Mouse (Mus musculus) frontal cortex, postnatal 25 days (tissue): ENCODE results near the gene Ddc.

Experiments used
- DNase-seq, 2 experiments: peaks; one replicate each; pipeline ENCODE4 v3.0.0; 2022; ENCODE audit warnings: low spot score in 2 of 2

Ddc gene

DNA sequence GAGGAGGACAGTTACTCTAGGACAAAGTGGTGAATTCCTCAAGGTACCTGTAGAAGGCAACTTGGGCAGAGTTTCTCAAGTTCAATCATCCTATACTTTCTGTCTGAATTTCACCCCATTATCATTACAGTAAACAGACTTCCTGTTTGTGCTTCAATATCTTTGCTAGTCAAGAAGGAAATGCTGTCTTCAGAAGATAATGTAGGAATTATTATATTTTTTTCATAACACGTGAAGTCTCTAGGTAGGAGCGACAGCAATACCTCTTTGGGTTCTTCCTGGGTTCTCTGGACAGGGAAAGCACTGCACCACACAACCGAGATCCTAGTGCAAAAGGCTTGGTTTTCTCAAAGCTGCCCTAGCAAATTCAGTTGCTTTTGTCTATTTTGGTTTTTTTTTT is 21.6 kb downstream of the Ddc start:
- DNase-seq, result no peak

DNA sequence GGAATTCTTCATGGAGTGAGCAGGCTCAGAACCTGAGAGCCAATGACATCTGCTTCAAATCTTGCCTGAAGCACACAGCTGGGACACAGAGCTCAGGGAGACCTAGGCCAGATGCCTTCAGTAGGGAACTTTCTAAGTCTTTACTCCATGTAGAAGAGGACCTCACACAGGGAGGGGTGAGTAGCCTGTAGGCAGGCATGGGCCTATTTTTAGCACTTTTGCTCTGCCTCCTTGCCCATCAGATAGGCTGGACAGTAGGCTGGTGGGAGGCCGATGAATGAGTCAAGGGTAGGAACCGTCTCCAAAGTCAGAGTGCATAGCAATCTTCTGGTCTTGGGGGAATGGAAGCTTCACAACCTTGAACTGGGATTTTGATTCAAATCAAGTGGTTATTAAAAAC is 22.7 kb downstream of the Ddc start:
- DNase-seq, result no peak

DNA sequence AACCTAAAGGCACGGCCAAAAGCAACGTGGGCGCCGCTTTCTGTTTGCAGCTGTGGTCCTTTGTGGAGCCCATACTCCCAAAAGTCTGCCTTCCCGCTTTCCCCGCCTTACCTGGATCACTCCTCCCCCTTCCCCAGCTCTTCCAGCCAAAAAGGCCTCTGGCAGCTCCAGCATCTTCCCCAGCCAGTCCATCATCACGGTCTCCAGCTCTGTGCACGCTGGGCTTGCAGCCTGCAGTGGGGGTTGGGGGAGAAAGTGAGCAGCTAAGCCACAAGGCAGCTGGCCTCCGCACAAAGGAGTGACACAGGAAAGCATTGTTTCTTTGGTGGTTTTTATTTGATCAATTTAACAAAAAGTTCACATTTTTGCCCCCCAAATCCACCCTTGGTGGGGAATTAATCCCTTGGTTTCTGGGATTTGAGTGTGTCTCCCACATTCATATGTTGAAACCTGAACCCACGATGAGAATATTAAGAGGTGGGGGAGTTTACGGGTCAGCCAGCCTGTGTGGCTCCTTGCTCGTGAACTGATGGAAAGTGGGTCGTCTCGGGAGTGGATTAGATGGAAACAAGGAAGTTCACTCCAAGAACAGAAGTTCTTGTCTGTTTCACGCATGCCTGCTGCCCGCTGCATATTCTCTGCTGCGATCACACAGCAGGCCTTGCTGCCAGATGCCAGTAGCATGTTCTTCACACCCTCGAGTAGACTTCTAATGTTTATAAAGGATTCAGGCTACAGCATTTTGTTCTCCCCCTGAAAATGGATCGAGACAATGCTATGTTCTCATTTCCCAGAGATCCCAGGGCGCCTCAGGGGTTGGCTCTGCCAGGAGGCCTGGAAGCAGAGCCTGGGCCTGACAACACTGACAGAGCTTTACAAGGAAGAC is 24.7 kb downstream of the Ddc start:
- DNase-seq, result no peak

DNA sequence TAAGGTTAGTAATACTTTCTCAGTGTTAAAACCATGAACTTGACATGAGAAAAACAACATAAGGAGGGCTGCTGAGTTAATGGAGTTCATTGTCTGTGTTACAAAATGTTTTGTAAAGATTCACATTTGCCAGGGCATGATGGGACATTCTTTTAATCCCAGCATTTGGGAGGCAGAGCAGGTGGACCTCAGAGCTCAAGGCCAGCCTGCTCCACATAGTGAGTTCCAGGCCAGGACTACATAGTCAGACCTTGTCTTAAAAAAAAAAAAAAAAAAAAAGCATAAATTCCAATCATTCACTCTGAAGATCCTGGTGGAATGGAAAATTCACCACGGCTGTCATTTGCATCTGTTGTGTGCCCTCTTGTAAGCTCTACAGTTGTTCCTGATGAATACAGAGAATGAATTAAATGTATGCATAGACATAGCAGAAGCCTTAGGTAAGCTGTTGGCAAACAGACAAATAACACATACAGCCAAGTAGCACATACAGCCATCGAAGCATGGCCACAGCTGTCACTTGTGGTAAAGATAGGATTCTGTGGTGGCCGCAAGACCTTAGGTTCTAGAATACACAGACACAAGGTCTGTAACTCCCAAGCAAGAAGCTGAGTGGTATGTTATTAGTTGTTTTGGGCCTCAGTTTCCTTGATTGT is 25.7 kb downstream of the Ddc start:
- no peak for DNase-seq

DNA sequence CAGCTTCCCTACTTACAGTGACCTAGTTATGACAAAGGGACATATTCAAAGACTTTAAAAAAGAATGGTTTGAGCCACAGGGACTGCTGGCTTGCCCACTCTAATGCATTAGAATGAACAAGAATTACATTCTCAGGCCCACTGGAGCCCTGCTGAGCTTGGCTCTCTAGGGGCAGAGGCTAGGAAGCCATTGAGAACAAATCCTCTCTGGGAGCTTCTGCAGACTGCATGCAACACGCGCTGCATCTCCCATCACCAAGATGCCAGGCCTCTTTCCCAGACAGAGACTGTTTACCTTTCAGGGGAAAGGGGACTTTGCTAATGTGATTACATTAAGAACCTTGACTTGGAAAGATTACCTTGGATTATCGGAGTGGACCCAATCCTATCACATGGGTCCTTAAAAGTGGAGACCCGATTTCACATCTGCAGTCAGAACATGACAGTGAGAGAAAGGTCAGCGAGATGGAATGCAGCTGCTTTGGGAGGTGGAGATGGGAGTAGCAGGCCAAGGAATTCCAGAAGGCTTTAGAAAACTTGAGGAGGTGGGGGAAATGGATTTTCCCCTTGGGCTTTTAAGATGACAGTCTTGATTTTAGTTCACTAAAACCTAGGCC is 26.6 kb downstream of the Ddc start:
- no peak for DNase-seq

DNA sequence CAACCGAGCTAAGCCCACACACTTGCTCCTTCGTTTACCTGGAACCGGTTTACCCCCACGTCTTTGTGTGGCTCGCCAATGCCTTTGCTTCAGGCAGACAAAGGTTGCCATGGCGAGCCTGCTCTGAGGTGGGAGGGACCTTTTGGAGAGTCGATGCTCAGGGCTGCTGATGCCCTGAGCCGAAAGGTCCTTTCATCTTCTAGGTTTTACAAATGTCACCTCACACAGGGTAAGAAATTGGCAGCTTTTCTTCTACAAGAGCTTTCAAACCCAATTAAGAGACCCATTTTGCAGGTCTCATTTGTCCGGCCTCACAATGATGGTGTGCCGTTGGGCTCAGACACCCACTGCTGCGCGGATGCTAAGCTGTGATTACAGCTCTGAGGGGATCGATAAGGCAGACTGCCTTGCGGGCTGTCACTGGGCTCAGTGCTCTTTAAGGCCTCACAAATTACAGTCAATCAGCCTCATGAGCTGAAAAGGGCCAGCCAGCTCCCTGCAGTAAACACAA is 29.9 kb downstream of the Ddc start:
- DNase-seq, result no peak

DNA sequence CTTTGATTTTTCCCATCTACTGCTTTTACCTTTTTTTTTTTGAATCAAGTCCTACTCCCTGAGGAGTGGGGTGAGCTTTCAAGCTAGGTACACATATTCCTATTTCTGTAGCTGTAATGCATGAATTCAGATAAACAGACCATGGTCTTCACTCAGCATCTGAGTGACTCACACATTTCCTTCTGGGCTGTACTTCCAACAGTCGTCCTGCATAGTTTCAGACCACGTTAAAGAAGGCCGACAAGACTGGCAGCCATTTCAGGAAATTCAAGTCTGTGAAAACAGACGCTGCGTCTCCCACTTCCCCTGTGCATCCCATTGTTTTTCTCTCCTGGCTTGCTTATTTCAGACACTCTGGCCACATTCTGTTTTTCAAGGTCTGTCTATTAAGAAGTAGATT is 31.2 kb downstream of the Ddc start:
- DNase-seq, result no peak

DNA sequence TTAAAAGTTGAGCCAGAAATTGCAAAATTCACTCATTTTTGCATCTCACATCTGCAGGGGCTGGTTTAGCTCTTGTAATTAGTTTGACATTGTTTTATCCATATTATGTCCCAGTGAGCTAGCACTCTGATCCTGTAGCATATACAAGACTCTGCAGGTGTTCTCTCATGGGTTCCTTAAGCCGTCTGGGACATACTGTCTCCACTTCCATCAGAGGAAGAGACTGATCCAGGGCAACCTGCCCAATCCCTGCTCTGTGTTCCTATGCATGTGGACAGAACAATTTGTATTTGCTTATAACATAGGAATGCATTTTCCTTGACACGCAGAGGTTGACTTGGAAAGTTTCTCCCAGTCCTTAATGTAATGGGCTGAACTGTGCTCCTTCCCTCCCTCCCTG is 32.8 kb downstream of the Ddc start:
- DNase-seq, result no peak

DNA sequence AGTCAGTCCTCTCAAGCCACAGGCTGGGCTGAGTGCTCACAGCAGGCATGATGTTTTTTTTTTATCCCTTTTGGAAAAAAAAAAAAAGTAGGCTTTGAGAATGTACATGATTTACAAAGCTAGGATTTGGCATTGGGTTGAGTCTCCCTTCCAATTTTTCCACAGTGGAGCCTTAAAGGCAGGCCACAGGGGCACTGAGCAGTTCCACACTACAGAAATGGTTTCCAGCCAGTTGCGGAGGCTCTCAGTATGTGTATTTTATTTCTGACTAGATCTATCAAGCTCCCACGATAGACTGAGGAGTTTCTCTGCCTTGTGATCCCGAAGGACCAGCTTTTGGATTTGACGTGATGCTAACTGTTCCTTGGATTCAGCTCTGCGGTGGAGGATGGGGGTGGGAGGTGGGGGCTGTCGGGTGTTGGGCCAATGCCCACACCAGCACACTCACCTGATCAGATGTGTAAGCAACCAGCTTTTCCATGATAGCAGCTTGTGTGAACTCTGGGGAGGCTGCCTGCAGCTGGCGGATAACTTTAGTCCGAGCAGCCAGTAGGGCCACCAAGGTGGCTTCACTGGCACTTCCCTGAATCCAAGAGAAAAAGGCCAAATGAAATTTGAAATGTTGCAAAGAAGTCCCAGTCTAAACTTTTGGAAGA is 33.4 kb downstream of the Ddc start:
- no peak for DNase-seq

DNA sequence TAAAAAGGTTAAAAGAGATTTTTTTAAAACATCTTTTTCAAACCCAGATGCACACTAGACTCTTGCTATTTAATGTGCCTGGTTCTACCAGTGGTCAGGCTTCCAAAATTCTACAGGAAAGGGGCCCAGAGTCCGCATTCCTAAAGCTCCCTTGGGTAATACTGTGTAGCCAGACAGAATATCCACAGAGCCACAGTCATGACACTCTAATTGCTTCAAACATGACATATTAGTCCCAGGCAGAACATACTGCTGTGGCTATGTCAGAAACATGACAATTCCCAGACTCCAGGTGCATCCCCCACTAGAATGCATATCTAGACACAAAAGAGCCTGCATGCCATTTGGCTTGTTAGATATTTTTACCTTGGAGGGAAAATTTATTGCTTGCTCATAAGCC is 35.4 kb downstream of the Ddc start:
- no peak for DNase-seq

DNA sequence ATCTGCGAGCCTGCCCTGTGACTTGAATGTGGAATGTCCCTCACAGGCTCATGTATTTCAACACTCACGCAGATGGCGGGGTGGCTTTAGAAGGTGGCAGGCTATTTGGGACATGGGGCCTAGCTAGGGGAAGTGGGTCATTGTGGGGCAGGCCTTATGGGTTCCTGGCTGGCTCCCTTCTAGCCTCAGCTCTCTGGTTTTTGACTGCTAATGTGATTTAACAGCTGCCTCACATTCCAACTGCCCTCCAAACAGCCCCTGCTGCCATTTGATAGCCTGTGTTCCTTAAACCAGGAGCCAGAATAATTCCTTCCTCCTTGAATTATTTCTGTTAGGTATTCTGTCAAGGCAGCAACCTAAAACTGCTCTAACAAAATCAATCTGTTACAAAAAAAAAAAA is 41.0 kb downstream of the Ddc start:
- no peak for DNase-seq

DNA sequence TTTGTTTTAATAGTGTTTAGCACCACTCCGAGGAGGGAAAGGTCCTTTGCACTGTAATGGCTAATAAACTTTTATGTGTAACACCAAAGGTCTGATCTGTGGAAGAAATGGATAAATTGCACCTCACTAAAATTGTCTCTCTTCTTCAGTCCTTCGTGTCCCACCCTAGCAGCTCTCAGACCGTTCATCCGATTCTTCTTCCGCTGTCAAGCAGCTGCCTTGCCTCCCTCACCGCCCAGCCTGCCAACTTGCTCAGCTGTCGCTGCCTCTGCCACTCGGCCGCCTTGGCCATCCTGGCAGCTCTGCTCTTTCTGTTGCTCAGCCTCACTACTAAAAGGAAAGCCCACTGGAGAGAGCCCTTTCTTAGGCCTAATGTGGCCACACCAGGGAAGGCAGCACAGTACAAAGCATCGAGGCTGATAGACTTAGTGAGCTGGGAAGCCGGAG is 42.2 kb downstream of the Ddc start:
- no peak for DNase-seq

DNA sequence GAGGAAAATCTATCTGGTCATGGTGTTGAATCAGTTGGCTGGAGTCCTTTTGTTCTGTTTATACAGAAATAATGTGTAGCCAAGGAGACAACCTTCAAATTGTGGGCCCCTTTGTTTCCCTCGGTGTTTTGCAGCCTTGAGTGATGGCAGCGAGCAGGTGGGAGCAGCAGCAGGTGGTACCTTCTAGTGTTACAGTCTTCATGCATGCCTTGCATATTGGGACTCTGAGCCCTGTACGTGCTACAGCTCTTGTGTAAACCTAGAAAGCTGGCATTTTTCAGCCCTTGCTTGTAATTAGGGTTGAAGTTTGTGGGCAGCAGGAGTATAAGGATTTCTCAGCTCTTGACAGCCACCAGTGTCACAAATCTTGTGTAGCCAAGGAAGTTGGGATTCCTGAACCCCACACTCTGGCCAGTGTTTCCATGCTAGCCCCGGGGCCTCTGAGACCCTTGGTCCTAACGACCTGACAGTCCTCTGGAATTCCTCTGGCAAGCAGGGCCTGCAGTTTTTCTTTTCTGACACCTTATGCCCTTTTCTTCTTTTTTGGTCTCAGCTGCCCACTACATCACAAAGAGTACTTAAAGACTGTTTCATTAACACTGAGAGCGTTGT is 42.8 kb downstream of the Ddc start:
- no peak for DNase-seq

DNA sequence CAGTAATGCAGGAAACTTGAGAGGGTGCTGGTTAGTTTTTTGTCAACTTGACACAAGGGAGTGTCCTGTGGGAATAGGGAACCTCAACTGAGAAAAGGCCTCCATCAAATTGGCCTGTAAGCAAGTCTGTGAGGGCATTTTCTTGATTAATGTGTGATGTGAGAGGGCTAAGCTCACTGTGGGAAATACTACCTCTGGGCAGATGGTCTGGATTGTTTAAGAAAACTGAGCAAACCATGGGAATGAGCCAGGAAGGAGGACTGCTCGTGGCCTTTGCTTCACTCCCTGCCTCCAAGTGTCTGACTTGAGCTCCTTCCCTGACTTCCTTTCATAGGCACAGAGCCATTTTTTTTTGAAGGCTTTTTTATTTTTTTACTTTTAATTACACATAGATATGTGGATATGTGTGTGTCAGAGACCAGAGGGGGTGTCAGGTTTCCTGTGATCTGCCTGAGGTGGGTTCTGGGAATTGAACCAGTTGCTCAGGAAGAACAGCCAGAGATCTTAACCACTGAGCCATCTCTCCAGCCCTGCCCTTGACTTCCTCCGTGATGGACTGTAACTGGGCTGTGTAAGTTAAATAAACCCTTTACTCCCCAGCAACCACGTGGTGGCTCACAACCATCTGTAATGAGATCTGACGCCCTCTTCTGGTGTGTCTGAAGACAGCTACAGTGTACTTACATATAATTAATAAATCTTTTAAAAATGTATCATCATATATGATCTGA is 44.0 kb downstream of the Ddc start:
- no peak for DNase-seq

DNA sequence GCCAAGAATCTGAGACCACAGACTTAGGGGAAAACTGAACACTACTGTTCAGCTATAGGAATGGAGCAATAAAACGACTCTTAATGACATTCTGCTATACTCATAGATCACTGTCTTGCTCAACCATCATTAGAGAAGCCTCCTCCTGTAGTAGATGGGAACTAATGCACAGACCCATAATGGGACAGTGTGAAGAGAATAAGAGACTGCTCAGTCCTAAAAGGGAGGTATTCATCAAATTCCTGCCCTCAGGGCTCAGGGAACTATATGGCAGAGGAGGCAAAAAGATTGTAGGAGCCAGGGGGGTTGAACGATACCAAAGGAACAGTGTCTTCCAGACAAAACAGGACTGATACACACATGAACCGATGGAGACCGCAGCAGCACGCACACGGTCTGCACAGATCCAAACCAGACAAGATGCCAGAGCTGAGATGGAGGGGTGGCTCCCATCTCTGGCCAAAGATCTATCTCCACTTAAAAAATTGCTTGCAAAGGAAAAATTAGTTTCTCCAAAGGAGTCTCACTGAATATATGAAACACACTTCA is 45.9 kb downstream of the Ddc start:
- DNase-seq, result no peak

DNA sequence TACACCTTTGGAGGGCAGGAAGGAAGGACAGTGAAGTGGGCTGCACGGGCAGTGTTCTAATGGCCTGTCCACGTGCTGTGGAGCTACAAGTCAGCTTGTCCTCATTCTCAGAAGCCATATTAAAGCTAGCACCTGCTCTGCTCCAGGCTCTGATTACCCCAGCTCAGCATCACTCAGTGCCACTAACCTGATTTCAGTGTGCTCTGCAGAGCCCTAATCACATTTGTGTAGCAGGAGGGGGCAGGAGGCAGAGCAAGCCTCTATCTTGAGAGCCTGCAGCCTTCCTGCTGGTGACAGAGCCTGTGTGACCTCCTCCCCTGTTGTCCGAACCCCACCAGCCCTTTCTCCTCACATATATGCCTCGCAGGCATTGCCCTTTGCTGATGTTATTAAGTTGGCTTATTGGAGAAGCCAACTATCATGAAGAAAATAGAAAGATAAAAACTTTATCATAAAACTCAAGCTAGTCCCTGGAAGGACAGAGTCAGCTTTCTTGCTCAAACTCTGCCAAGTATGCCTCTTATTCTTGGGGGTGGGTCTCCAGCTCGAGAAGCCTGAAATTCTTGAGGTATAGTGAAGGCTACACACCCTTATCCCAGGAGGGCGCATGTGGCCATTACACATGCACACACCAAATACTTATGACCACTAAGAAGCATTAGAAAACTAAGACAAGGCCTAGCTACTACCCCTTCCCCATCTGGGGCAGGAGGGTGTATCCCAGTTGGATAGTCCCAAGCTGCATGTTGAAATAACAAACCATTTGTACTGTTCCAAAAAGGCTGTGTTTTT is 47.3 kb downstream of the Ddc start:
- DNase-seq, result no peak

DNA sequence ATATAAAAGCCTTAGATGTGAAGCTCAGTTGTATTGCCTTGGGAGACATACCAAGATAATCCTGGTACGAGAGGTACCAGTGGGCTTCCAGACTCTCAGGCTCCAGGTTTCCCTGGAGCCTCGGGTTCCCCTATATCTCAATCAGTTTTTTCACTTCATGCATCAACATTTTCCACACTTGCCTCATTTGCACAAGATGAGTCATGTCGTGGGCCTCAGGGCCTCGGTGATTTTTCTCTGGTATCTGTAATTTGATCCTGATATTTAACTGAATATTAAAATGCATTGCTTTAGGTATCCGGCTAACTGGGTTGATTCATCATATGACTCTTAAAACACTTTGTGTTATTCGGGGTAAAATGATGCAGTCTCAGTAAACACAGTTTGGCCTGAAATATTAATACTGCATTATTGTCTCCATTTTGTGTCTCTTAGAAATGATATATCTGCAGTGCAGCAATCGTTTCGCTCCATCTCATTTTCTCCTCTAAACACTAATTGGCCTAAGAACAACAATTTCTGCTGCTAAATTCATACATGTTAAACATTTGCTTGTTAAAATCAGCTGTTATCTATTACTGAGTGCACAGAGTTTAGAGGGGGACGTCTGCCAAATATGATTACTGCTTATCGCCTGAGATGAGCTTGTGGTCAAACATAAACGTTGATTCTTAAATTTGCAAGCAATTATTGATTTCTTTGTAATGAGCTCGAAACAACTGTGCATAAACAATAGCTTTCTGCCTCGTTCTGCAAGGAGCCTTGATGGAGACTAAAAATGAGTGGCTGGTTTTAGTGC is 48.2 kb downstream of the Ddc start:
- DNase-seq, result no peak

DNA sequence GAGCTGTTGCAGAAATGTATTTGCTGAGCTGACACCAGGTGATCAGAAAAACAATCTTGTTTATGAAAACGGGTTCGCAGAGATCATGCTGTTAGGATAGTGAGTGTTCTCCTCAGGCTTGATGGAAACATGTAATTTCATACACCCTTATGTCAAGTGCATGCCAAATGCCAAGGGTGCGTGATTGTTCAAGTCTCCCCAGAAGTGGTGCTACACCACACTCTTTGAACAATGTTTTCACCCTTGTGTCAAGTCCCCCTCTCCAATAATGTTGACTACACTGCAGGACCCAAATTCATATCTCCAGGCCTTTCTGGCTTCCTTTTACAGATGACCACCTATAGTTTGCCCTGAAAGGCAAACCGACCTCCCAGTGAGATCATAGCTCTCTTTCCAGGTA is 49.5 kb downstream of the Ddc start:
- DNase-seq, result no peak

DNA sequence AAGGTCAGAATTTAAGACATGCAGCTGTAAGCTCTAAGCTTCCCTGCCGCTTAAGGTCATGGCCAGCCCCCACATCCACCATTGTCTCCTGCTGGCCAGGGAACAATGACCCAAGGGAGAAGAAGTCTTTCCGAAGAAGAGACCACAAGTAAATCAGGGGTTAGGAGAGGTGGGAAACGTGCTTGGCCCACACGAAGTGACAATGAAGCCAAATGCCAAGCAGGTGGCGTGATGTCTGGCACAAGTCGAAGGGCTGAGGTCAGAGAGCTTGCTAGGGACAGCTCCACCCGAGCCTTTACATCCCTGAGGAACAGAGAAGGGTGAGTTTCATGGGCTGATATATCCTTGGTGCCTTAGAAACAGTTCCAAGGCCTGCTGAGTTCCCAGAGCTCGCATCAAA is 52.9 kb downstream of the Ddc start:
- no peak for DNase-seq
